Mouse (Mus musculus): ENCODE measurements at regions not wholly inside any gene's neighbourhood (a gene's known extent, or its start where the extent isn't known, plus 50 kb on each side); places are given as distances from the start of the nearest gene placed in this dataset.
A peak's percentile ranks its signal among the peaks of the same experiment; 100 is the strongest.

DNA sequence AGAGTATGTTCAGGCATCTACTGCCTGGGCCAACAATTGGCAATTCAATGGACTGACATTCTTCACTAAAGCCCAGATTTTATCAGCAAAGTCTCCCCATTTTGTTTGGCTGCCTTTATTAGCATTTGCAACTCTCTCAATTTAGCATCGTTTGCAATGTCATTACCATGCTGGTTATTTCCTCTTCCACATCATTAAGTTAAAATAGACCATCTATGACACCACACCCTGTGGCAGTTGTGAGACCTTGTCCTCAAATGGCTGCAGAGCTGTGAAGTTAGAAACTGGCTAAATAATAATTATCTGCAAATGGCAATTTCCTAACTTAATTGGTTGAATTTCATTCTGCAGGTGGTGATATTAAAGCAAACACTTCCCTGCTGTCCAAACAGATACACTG lies 381.8 kb downstream of the H2al1n start:
- Histone ChIP-seq H3K36me3 (no peaks in the 10 kb centered on the region), H3K9ac (no peak overlapping the region), H3K27ac (ENCODE audit: poor library complexity, severe bottlenecking) (no peak overlapping the region), H3K9me3 (replicated peaks) (no peaks in the 10 kb centered on the region), H3K4me1 (replicated peaks) (no peaks in the 10 kb centered on the region), H3K4me3 (no peak overlapping the region), H3K4me2 (no peak overlapping the region), H3K27me3 (replicated peaks) (no peaks in the 10 kb centered on the region)
- WGBS = 35% methylated on average over 1 of the region's 1 CpGs
- no peak for ATAC-seq (ENCODE audit: insufficient number of reproducible peaks, low FRiP score)

DNA sequence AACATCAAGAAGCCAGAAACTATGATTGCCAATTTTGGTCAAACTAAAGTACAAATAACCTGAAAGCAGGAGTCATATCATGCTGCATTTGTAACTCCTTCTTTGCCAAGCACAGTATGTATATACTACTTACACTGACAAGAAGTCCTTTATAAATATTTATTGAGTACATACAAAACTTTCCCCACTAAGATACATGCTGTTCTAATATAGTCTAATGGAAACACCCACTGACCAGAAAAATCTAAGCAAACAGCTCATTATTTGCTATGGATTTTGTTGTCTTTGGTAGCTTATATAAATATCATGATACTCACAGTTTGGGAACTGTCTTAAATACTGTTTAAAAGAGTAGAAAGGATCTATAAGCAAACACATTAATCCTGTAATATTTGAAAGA lies 385.9 kb downstream of the H2al1n start:
- Histone ChIP-seq H3K4me1 (replicated peaks) (no peaks in the 10 kb centered on the region), H3K9me3 (replicated peaks) (no peaks in the 10 kb centered on the region), H3K27me3 (replicated peaks) (no peaks in the 10 kb centered on the region), H3K9ac (no peak overlapping the region), H3K4me2 (no peak overlapping the region), H3K4me3 (no peak overlapping the region), H3K27ac (ENCODE audit: poor library complexity, severe bottlenecking) (no peak overlapping the region), H3K36me3 (no peaks in the 10 kb centered on the region)
- no peak for ATAC-seq (ENCODE audit: insufficient number of reproducible peaks, low FRiP score)

DNA sequence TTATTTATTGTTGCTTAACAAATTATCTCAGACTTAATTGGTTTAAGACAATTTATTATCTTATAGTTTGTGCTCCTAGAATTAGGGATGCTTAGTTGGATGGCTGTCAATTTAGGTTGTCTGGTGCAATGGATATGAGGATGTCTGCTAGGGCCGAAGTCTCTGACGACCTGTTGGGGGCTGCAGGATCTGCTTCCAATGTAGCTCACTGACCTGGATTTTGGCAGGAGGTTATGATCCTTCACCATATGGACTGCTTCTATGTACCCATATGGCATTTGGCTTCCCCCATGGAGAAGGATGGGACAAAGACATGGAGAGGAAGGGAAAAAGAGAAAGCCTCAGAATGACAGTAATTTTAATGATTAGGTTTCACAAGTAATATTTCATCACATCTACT lies 391.0 kb downstream of the H2al1n start:
- no peak overlapping the region for H3K27ac ChIP-seq (ENCODE audit: poor library complexity, severe bottlenecking)
- 78% methylated on average over 2 of the region's 2 CpGs for WGBS
- H3K4me3 ChIP-seq = no peak overlapping the region
- no peaks in the 10 kb centered on the region for H3K9me3 ChIP-seq (replicated peaks)
- no peak overlapping the region for H3K4me2 ChIP-seq
- H3K36me3 ChIP-seq = no peaks in the 10 kb centered on the region
- ATAC-seq (ENCODE audit: insufficient number of reproducible peaks, low FRiP score) = no peak
- H3K27me3 ChIP-seq (replicated peaks) = no peaks in the 10 kb centered on the region
- H3K9ac ChIP-seq = no peak overlapping the region
- no peaks in the 10 kb centered on the region for H3K4me1 ChIP-seq (replicated peaks)

DNA sequence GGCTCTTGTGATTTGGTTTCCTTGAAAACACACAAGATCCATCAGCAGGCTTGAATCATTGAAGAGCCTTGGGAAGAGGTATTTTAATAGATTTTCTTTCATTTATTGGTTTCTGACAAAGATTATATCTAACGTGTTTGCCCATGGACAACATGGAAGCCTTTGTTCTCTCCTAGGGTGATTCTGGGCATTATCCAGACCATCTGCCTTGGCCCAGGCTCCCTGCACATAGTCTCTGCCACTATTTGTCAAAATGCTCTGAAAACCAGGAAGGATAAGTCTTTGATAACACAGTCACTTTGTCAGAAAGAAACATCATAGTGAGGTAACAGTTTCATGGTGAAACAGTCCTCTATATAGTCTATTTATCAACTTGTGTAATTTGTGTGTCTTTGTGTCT lies 398.2 kb downstream of the H2al1n start:
- Histone ChIP-seq H3K4me1 (replicated peaks) (no peaks in the 10 kb centered on the region), H3K27me3 (replicated peaks) (no peaks in the 10 kb centered on the region), H3K4me2 (no peak overlapping the region), H3K9me3 (replicated peaks) (no peaks in the 10 kb centered on the region), H3K36me3 (no peaks in the 10 kb centered on the region), H3K27ac (ENCODE audit: poor library complexity, severe bottlenecking) (no peak overlapping the region), H3K9ac (no peak overlapping the region), H3K4me3 (no peak overlapping the region)
- no peak for ATAC-seq (ENCODE audit: insufficient number of reproducible peaks, low FRiP score)
- 69% methylated on average over 1 of the region's 1 CpGs for WGBS

DNA sequence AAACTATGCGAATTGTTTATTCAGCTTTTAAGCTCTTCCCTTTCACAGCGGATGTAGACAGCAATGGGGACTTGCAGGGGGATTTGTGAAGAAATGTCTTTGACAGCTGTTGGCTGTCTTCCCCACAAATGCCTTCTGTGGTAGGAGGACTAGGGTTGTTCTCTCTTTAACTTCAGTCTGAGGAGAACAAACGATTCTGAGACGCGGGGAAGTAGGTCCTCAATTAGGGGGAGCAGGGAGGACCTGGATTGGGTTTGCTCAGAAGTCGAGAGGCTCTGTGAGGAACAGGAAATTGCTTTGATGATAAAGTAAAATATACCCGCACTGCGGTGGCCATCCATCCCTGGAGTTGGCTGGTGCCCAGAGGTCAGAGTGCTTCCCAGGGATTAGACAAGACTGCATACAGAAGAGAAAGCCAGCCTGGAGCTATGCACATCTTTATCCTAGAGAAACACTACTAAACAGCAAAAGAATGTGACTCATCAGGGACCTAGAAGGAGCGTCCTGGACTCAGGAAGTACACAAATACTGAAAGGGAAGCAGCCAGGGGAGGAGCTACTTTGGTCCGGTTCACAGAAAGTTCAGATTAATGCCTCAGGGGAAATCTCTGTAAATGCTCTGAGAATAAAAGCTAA lies 417.4 kb downstream of the H2al1n start:
- peak overlapping the region; percentile 20; the same call in 1 of the 2 replicates for H3K4me2 ChIP-seq
- ATAC-seq (ENCODE audit: insufficient number of reproducible peaks, low FRiP score) = peak; percentile 67
- H3K9me3 ChIP-seq (replicated peaks) = no peaks in the 10 kb centered on the region
- H3K36me3 ChIP-seq = no peaks in the 10 kb centered on the region
- H3K27me3 ChIP-seq (replicated peaks) = no peaks in the 10 kb centered on the region
- H3K27ac ChIP-seq (ENCODE audit: poor library complexity, severe bottlenecking) = no peak overlapping the region
- no peaks in the 10 kb centered on the region for H3K4me1 ChIP-seq (replicated peaks)
- no peak overlapping the region for H3K4me3 ChIP-seq
- no peak overlapping the region for H3K9ac ChIP-seq
- WGBS = 29% methylated on average over 10 of the region's 10 CpGs

DNA sequence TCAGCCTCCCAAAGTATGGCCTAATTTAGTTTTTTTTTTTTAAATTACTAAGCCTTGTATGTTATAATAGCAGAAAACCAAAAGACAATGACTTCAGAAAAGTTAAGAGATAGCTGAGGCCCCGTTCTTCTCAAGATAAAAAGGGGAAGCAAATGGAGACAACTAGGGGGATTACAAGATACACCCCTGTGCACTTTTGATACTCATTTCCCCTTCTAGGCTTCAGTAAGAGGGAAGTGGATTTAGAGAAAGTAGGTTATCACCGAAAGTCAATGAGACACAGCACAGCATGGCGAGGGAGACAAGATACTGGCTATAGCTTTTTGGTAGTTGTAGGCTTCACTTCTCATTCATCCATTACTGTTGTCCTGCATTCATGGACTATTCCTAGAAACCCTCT lies 428.4 kb downstream of the H2al1n start:
- H3K4me1 ChIP-seq (replicated peaks) = no peaks in the 10 kb centered on the region
- no peak overlapping the region for H3K9ac ChIP-seq
- 70% methylated on average over 3 of the region's 3 CpGs for WGBS
- H3K27ac ChIP-seq (ENCODE audit: poor library complexity, severe bottlenecking) = no peak overlapping the region
- H3K4me3 ChIP-seq = no peak overlapping the region
- no peak overlapping the region for H3K4me2 ChIP-seq
- no peaks in the 10 kb centered on the region for H3K9me3 ChIP-seq (replicated peaks)
- H3K36me3 ChIP-seq = no peaks in the 10 kb centered on the region
- H3K27me3 ChIP-seq (replicated peaks) = no peaks in the 10 kb centered on the region
- ATAC-seq (ENCODE audit: insufficient number of reproducible peaks, low FRiP score) = no peak

DNA sequence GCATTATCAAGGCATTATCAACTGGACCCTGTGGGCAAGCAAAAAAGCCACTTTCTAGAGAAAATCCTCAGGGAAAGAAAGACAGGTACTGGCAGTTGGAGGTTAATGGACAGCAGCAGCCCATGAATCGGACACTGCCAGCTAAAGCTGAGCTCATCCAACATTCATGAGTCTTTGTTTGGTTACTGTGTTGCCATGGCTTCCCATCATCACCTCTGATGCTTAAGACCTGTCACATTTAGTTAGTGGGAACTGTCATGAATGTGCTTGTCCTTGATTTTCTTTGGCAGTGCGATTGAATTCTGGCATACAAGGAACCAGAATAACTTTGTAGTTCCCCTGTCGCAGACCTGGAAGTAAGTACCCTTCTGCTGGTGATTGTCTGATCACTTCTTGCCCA lies 453.9 kb downstream of the H2al1n start:
- H3K4me2 ChIP-seq = no peak overlapping the region
- ATAC-seq (ENCODE audit: insufficient number of reproducible peaks, low FRiP score) = no peak
- no peak overlapping the region for H3K27ac ChIP-seq (ENCODE audit: poor library complexity, severe bottlenecking)
- H3K9ac ChIP-seq = no peak overlapping the region
- H3K36me3 ChIP-seq = no peaks in the 10 kb centered on the region
- H3K4me1 ChIP-seq (replicated peaks) = no peaks in the 10 kb centered on the region
- H3K9me3 ChIP-seq (replicated peaks) = no peaks in the 10 kb centered on the region
- no peaks in the 10 kb centered on the region for H3K27me3 ChIP-seq (replicated peaks)
- H3K4me3 ChIP-seq = no peak overlapping the region
- WGBS = 37% methylated on average over 3 of the region's 3 CpGs

DNA sequence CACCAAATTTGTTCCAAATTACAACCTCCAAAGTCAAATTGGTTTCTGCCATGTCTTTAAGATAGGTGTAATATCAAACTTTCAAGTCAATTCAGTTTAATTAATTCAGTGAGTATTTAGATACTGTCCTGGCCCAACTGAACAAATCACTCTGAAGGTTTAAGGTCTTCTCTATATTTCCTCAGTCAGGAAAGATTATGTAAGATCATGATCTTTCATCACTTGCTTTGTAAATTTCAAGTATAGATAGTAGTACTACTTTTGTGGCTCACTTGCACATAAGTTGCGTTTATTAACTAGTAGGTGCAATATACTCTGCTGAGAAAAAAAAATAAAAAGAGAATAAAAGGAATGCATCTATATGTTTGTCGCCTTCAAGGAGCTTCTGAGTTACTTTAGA lies 485.4 kb downstream of the H2al1n start:
- Histone ChIP-seq H3K4me2 (no peak overlapping the region), H3K9me3 (replicated peaks) (no peaks in the 10 kb centered on the region), H3K9ac (no peak overlapping the region), H3K27ac (ENCODE audit: poor library complexity, severe bottlenecking) (no peak overlapping the region), H3K4me3 (no peak overlapping the region), H3K36me3 (no peaks in the 10 kb centered on the region), H3K4me1 (replicated peaks) (no peaks in the 10 kb centered on the region), H3K27me3 (replicated peaks) (no peaks in the 10 kb centered on the region)
- ATAC-seq (ENCODE audit: insufficient number of reproducible peaks, low FRiP score) = no peak
- 81% methylated on average over 2 of the region's 2 CpGs for WGBS

DNA sequence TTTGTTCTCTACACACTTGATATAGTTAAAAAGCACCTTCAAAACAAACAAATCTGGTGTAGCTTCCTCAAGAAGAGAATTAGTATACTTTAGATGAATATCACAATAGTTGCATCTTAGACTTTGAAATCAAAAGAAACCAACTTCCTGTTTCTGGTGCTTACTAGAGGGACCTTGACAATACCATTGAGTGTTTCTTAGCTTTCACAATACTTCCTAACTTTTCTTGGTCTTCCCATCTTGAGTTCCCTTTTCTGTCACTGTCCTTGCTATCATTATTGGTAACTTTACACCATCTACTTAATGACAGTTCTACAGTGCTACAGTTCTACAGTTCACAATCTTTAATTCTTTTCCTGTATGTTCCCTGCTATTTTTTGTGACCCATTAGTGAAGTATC lies 528.1 kb downstream of the H2al1n start:
- H3K4me2 ChIP-seq = no peak overlapping the region
- H3K4me3 ChIP-seq = no peak overlapping the region
- H3K27me3 ChIP-seq (replicated peaks) = no peaks in the 10 kb centered on the region
- no peaks in the 10 kb centered on the region for H3K36me3 ChIP-seq
- no peak overlapping the region for H3K27ac ChIP-seq (ENCODE audit: poor library complexity, severe bottlenecking)
- no peak for ATAC-seq (ENCODE audit: insufficient number of reproducible peaks, low FRiP score)
- H3K9ac ChIP-seq = no peak overlapping the region
- no peaks in the 10 kb centered on the region for H3K9me3 ChIP-seq (replicated peaks)
- no peaks in the 10 kb centered on the region for H3K4me1 ChIP-seq (replicated peaks)

Measured in heart, embryonic 12.5 days (tissue).